Comparison of ENCODE assay signal across 10 mouse cellular contexts in the genomic region with DNA sequence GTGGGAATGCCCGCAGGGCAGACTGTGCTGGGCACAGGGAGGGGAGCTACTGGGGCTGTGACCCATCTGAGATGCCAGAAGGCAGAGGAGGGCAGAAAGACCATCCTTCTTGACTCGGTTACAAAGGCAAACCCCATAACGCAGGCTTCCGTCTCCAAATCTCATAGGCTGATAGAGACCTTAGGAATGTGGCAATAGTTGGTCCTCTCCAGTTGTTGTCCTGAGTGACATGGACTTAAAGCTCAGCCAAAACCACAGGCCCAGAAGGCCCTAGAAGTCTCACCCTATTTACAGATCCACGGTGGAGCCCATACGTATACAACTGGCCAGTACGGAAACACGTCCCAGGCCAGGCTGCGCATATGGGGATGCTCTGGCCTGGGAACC. TPM values are rescaled to one million over a fixed set of nuclear protein-coding genes. Genes with fewer than 3 reads are reported as not detected.
DNase-seq lines count a peak whose midpoint lies in the region; ATAC-seq and TF ChIP-seq lines count a peak whose summit lies in the region.
"Had no signal": no experiment of that assay in that cellular context is flagged by ENCODE, and none has a peak within 500 bp of the region (broad histone marks: within the 10 kb centered on the region; RNA-seq: fewer than 3 reads in every experiment).

No protein-coding gene starts in this region.

- no peak for ATAC-seq in lung, embryonic 14.5 days (ENCODE audit: insufficient read depth)
- no peak for ATAC-seq in forebrain, embryonic 11.5 days (replicated peaks; ENCODE audit: low FRiP score)
- no peak for ATAC-seq in neural tube, embryonic 13.5 days (ENCODE audit: low read depth)
- ATAC-seq in cerebellum, adult (ENCODE audit: insufficient number of reproducible peaks, low FRiP score, low TSS enrichment) = no peak

- no peak for TF ChIP-seq CTCF in lung, embryonic 14.5 days (IDR thresholded peaks at IDR 0.05; ENCODE audit: low read depth)

- DNase-seq in lung, embryonic 14.5 days = no peak
- no peak for DNase-seq in lung, postnatal 4 days
- no peak for DNase-seq in forebrain, embryonic 11.5 days (ENCODE audit: low spot score)
- no peak for DNase-seq in limb, embryonic 10.5 days (ENCODE audit: low spot score)
- no peak for DNase-seq in frontal cortex, postnatal 10 days (ENCODE audit: low spot score in 2 of 2)
- DNase-seq in kidney, adult 11 months = no peak
- DNase-seq: kidney, adult 8-10 months; thymus, postnatal 4 days had no signal

- no peak overlapping the region for H3K9ac ChIP-seq in lung, embryonic 14.5 days
- no peak overlapping the region; the same call in 1 of the 2 replicates for H3K9ac ChIP-seq in forebrain, embryonic 11.5 days (ENCODE audit: low read length)
- H3K9ac ChIP-seq in neural tube, embryonic 13.5 days = 0 out of 2 replicates have a peak overlapping the region, but pooled peaks have one; percentile 68

- H3K4me3 ChIP-seq in lung, embryonic 14.5 days (ENCODE audit: low read depth, low read length) = no peak overlapping the region
- H3K4me3 ChIP-seq in forebrain, embryonic 11.5 days (ENCODE audit: low read depth, low read length) = peak overlapping the region; percentile 27; the same call in 1 of the 2 replicates
- H3K4me3 ChIP-seq in limb, embryonic 10.5 days = 0 out of 2 replicates have a peak overlapping the region, but pooled peaks have one; percentile 58
- H3K4me3 ChIP-seq in neural tube, embryonic 13.5 days = no peak overlapping the region

- H3K27ac ChIP-seq in lung, embryonic 14.5 days (ENCODE audit: low read depth) = peak overlapping the region; percentile 96
- peak overlapping the region; percentile 83 for H3K27ac ChIP-seq in forebrain, embryonic 11.5 days (ENCODE audit: low read depth, low read length)
- peak overlapping the region; percentile 94 for H3K27ac ChIP-seq in limb, embryonic 10.5 days
- peak overlapping the region; percentile 68 for H3K27ac ChIP-seq in neural tube, embryonic 13.5 days (replicated peaks)

- no peaks in the 10 kb centered on the region for H3K36me3 ChIP-seq in lung, embryonic 14.5 days (ENCODE audit: insufficient read depth)
- H3K36me3 ChIP-seq in forebrain, embryonic 11.5 days (ENCODE audit: control insufficient read depth, insufficient read depth, low read length) = no peaks in the 10 kb centered on the region
- no peaks in the 10 kb centered on the region for H3K36me3 ChIP-seq in limb, embryonic 10.5 days
- H3K36me3 ChIP-seq in neural tube, embryonic 13.5 days = no peaks in the 10 kb centered on the region

- H3K4me1 ChIP-seq in lung, embryonic 14.5 days (ENCODE audit: insufficient read depth) = peaks cover 53% of the 10 kb centered on the region
- H3K4me1 ChIP-seq in forebrain, embryonic 11.5 days (replicated peaks; ENCODE audit: control insufficient read depth, insufficient read depth, low read length) = peaks cover 80% of the 10 kb centered on the region
- peaks cover 89% of the 10 kb centered on the region for H3K4me1 ChIP-seq in limb, embryonic 10.5 days
- peaks cover 91% of the 10 kb centered on the region for H3K4me1 ChIP-seq in neural tube, embryonic 13.5 days (replicated peaks)

- peak overlapping the region; percentile 91 for H3K4me2 ChIP-seq in lung, embryonic 14.5 days
- H3K4me2 ChIP-seq in forebrain, embryonic 11.5 days (ENCODE audit: low read depth, low read length, severe bottlenecking) = peak overlapping the region; percentile 77; the same call in 1 of the 2 replicates
- H3K4me2 ChIP-seq in neural tube, embryonic 13.5 days = no peak overlapping the region

- peaks cover 7% of the 10 kb centered on the region; the same call in 1 of the 2 replicates for H3K27me3 ChIP-seq in lung, embryonic 14.5 days (ENCODE audit: insufficient read depth, low read length)
- H3K27me3 ChIP-seq in forebrain, embryonic 11.5 days (ENCODE audit: control insufficient read depth, insufficient read depth, low read length) = peaks cover 48% of the 10 kb centered on the region
- peaks cover 71% of the 10 kb centered on the region for H3K27me3 ChIP-seq in limb, embryonic 10.5 days (ENCODE audit: low read depth, poor library complexity, severe bottlenecking)
- peaks cover 85% of the 10 kb centered on the region for H3K27me3 ChIP-seq in neural tube, embryonic 13.5 days

- 58% methylated on average over 9 of the region's 9 CpGs for WGBS in lung, embryonic 14.5 days
- 23% methylated on average over 9 of the region's 9 CpGs for whole genome bisulfite sequencing in forebrain, embryonic 11.5 days
- WGBS in limb, embryonic 10.5 days = 54% methylated on average over 9 of the region's 9 CpGs
- WGBS in neural tube, embryonic 13.5 days = 54% methylated on average over 9 of the region's 9 CpGs

- no peaks in the 10 kb centered on the region for H3K9me3 ChIP-seq in lung, embryonic 14.5 days (ENCODE audit: low read depth, low read length)
- H3K9me3 ChIP-seq in forebrain, embryonic 11.5 days (ENCODE audit: control insufficient read depth, low read length) = no peaks in the 10 kb centered on the region
- no peaks in the 10 kb centered on the region for H3K9me3 ChIP-seq in limb, embryonic 10.5 days (replicated peaks)
- H3K9me3 ChIP-seq in neural tube, embryonic 13.5 days = no peaks in the 10 kb centered on the region

RNA-seq across cellular contexts. Expression of a gene that starts 27.0 kb away (rescaled TPM):
- polyA plus RNA-seq in lung, embryonic 14.5 days (2014; fragmentation: Nextera tagmentation; extraction: Ambion mirVana) = 51.0 and 52.5 TPM in 2 replicates
- 100 and 105 TPM in 2 replicates for polyA plus RNA-seq in forebrain, embryonic 11.5 days (2014; fragmentation: Nextera tagmentation; extraction: Ambion mirVana)
- 4.9 and 10.5 TPM in 2 replicates for polyA plus RNA-seq in limb, embryonic 10.5 days (2016; fragmentation: Nextera tagmentation; extraction: Ambion mirVana)
- polyA plus RNA-seq in neural tube, embryonic 13.5 days (2015; fragmentation: Nextera tagmentation; extraction: Ambion mirVana) = 42.3 and 44.9 TPM in 2 replicates

RNA-seq across cellular contexts. Expression of a gene that starts 36.2 kb away (rescaled TPM):
- 38.3 and 39.7 TPM in 2 replicates for polyA plus RNA-seq in lung, embryonic 14.5 days (2014; fragmentation: Nextera tagmentation; extraction: Ambion mirVana)
- 39.3 and 41.8 TPM in 2 replicates for polyA plus RNA-seq in forebrain, embryonic 11.5 days (2014; fragmentation: Nextera tagmentation; extraction: Ambion mirVana)
- polyA plus RNA-seq in limb, embryonic 10.5 days (2016; fragmentation: Nextera tagmentation; extraction: Ambion mirVana) = 40.5 and 47.2 TPM in 2 replicates
- 24.7 and 27.6 TPM in 2 replicates for polyA plus RNA-seq in neural tube, embryonic 13.5 days (2015; fragmentation: Nextera tagmentation; extraction: Ambion mirVana)

RNA-seq across cellular contexts. Expression of a gene that starts 36.5 kb away (rescaled TPM):
- polyA plus RNA-seq in lung, embryonic 14.5 days (2014; fragmentation: Nextera tagmentation; extraction: Ambion mirVana) = 254 and 261 TPM in 2 replicates
- 331 and 332 TPM in 2 replicates for polyA plus RNA-seq in forebrain, embryonic 11.5 days (2014; fragmentation: Nextera tagmentation; extraction: Ambion mirVana)
- polyA plus RNA-seq in limb, embryonic 10.5 days (2016; fragmentation: Nextera tagmentation; extraction: Ambion mirVana) = 323 and 325 TPM in 2 replicates
- polyA plus RNA-seq in neural tube, embryonic 13.5 days (2015; fragmentation: Nextera tagmentation; extraction: Ambion mirVana) = 40.7 and 46.3 TPM in 2 replicates

RNA-seq across cellular contexts. Expression of a gene that starts 42.1 kb away (rescaled TPM):
- polyA plus RNA-seq in lung, embryonic 14.5 days (2014; fragmentation: Nextera tagmentation; extraction: Ambion mirVana) = 265 and 275 TPM in 2 replicates
- 295 and 321 TPM in 2 replicates for polyA plus RNA-seq in forebrain, embryonic 11.5 days (2014; fragmentation: Nextera tagmentation; extraction: Ambion mirVana)
- polyA plus RNA-seq in limb, embryonic 10.5 days (2016; fragmentation: Nextera tagmentation; extraction: Ambion mirVana) = 340 and 345 TPM in 2 replicates
- polyA plus RNA-seq in neural tube, embryonic 13.5 days (2015; fragmentation: Nextera tagmentation; extraction: Ambion mirVana) = 113 and 132 TPM in 2 replicates

Comparison
In these comparisons a context has a peak if more than half of its experiments do, and no peak if none do; other contexts are left out.
1. H3K4me3 ChIP-seq: peak in forebrain, embryonic 11.5 days (single experiment) and limb, embryonic 10.5 days (single experiment); none in lung, embryonic 14.5 days (single experiment) and neural tube, embryonic 13.5 days (single experiment).
2. Peak in every context shown above with its lines, with median percentiles within 50 percentile points of each other: H3K27ac ChIP-seq.